Mouse (Mus musculus) cerebellum, adult 2 months (tissue): ENCODE measurements around the gene Fam196b.

Source experiments
- CTCF ChIP-seq: fragments of 200-500 bp; IDR thresholded peaks from 2 replicates; pipeline ENCODE4 v1.5.1; 2011; ENCODE audit warnings: low read depth, mild to moderate bottlenecking, control low read depth, low read length, moderate library complexity, borderline replicate concordance; ENCODE audit not compliant: insufficient read depth
- POLR2A ChIP-seq: fragments of 200-500 bp; IDR thresholded peaks from 2 replicates; pipeline ENCODE4 v1.6.1; 2011; ENCODE audit warnings: low read length, control low read depth, borderline replicate concordance; ENCODE audit not compliant: insufficient read depth

DNA sequence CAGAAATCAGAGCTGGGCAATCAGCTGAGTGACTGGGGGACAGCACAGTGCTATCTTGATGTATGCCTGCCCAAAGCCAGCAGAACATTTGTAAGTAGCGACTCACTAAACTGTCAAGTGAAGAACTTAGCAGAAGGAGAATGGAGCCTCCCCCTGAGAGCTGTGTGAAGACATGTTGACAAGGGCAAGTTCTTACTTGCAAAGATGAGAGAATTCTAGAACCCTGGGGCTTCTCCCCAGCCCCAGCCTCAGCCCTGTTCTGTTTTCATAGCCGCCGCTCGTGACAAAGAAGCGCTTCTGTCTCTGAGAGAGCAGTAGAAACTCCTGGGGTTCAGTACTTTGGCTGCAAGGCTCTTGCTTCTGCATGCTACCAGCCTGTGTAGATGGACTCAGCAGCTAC is 25.1 kb downstream of the Fam196b start:
- TF ChIP-seq CTCF (no peak), POLR2A (no peak)
